Mouse (Mus musculus) liver, embryonic 15.5 days (tissue): ENCODE data around the gene Sorcs2. TPM values are rescaled to one million over a fixed set of nuclear protein-coding genes. Genes with fewer than 3 reads are reported as not detected.

Experiments used
- ATAC-seq: fragments of 200-750 bp; cut with Nextera tagmentation; 2 replicates; pipeline ENCODE4 v1.8.0; 2017; ENCODE audit warnings: moderate number of reproducible peaks, mild to moderate bottlenecking, moderate library complexity; ENCODE audit not compliant: insufficient read depth
- H3K27ac ChIP-seq: fragments of 300-500 bp; sonication (generic); replicated peaks from 2 replicates; pipeline ENCODE4 v1.5.1; 2015; ENCODE audit warnings: mild to moderate bottlenecking, inconsistent platforms
- H3K27me3 ChIP-seq: fragments of 300-500 bp; sonication (generic); 2 replicates; pipeline ENCODE4 v1.6.1; 2015; ENCODE audit warnings: mild to moderate bottlenecking, inconsistent platforms
- H3K36me3 ChIP-seq: fragments of 300-500 bp; sonication (generic); replicated peaks from 2 replicates; pipeline ENCODE4 v1.6.1; 2015; ENCODE audit warnings: moderate library complexity, mild to moderate bottlenecking, inconsistent platforms
- H3K4me1 ChIP-seq: fragments of 300-500 bp; sonication (generic); replicated peaks from 2 replicates; pipeline ENCODE4 v1.6.1; 2015; ENCODE audit warnings: inconsistent platforms
- H3K4me2 ChIP-seq: fragments of 300-500 bp; sonication (generic); 2 replicates; pipeline ENCODE4 v1.6.1; 2015; ENCODE audit warnings: moderate library complexity, mild to moderate bottlenecking, inconsistent platforms
- H3K4me3 ChIP-seq: fragments of 300-500 bp; sonication (generic); replicated peaks from 2 replicates; pipeline ENCODE4 v1.5.1; 2015; ENCODE audit warnings: mild to moderate bottlenecking, inconsistent platforms
- H3K9ac ChIP-seq: fragments of 300-500 bp; sonication (generic); 2 replicates; pipeline ENCODE4 v1.6.1; 2015; ENCODE audit warnings: moderate library complexity, mild to moderate bottlenecking, inconsistent platforms
- H3K9me3 ChIP-seq: fragments of 300-500 bp; sonication (generic); replicated peaks from 2 replicates; pipeline ENCODE4 v1.6.1; 2016; ENCODE audit warnings: inconsistent platforms
- WGBS: fragments of 180-500 bp; shearing (Covaris S2); methylation state at CpG from one replicate; pipeline ENCODE4 v1.1.7; 2015; ENCODE audit warnings: mixed read lengths; ENCODE audit not compliant: insufficient replicate concordance; 5-methylcytosine and 5-hydroxymethylcytosine counted together
- polyA plus RNA-seq: library from polyadenylated mRNA; unstranded; fragments of >200 nt; fragmentation: Nextera tagmentation; extraction: Ambion mirVana; gene quantifications from 2 replicates; pipeline ENCODE4 v1.2.1, GENCODE M21; 2015

The Sorcs2 gene
- polyA plus RNA-seq, 1 experiment from 2014 or later = 0.55 TPM

GRCm38 (mm10) chr5:36389731-36390590 is 8.0 kb downstream of the Sorcs2 start:
- no peaks in the 10 kb centered on the region for H3K4me1 ChIP-seq
- no peak overlapping the region for H3K9ac ChIP-seq
- H3K36me3 ChIP-seq = no peaks in the 10 kb centered on the region
- no peak overlapping the region for H3K27ac ChIP-seq
- WGBS = 42% methylated on average over 9 of the region's 9 CpGs
- no peaks in the 10 kb centered on the region for H3K27me3 ChIP-seq
- ATAC-seq = no peak
- no peak overlapping the region for H3K4me2 ChIP-seq
- H3K9me3 ChIP-seq = no peaks in the 10 kb centered on the region
- H3K4me3 ChIP-seq = no peak overlapping the region

- H3K4me2 ChIP-seq = no peak overlapping the region
- WGBS = 27% methylated on average over 5 of the region's 5 CpGs
- H3K27ac ChIP-seq = no peak overlapping the region
- no peak for ATAC-seq
- no peaks in the 10 kb centered on the region for H3K4me1 ChIP-seq
- no peaks in the 10 kb centered on the region for H3K36me3 ChIP-seq
- no peaks in the 10 kb centered on the region for H3K27me3 ChIP-seq
- H3K4me3 ChIP-seq = no peak overlapping the region
- no peak overlapping the region for H3K9ac ChIP-seq
- H3K9me3 ChIP-seq = no peaks in the 10 kb centered on the region
These were observed 12.9 kb downstream of the Sorcs2 start for GRCm38 (mm10) chr5:36385062-36385461.

- no peaks in the 10 kb centered on the region for H3K4me1 ChIP-seq
- no peak overlapping the region for H3K9ac ChIP-seq
- H3K27me3 ChIP-seq = no peaks in the 10 kb centered on the region
- no peak for ATAC-seq
- H3K4me3 ChIP-seq = no peak overlapping the region
- 54% methylated on average over 4 of the region's 4 CpGs for WGBS
- H3K4me2 ChIP-seq = no peak overlapping the region
- H3K27ac ChIP-seq = no peak overlapping the region
- H3K9me3 ChIP-seq = no peaks in the 10 kb centered on the region
- H3K36me3 ChIP-seq = no peaks in the 10 kb centered on the region
These were observed 14.5 kb downstream of the Sorcs2 start for GRCm38 (mm10) chr5:36383431-36383830.

- ATAC-seq = no peak
- WGBS = 59% methylated on average over 4 of the region's 4 CpGs
- Histone ChIP-seq H3K4me2 (no peak overlapping the region), H3K36me3 (no peaks in the 10 kb centered on the region), H3K9ac (no peak overlapping the region), H3K9me3 (no peaks in the 10 kb centered on the region), H3K4me1 (no peaks in the 10 kb centered on the region), H3K27me3 (no peaks in the 10 kb centered on the region), H3K4me3 (no peak overlapping the region), H3K27ac (no peak overlapping the region)
These were observed 15.2 kb downstream of the Sorcs2 start for GRCm38 (mm10) chr5:36382721-36383120.

GRCm38 (mm10) chr5:36382134-36382693 is 15.7 kb downstream of the Sorcs2 start:
- Histone ChIP-seq H3K9ac (no peak overlapping the region), H3K27ac (no peak overlapping the region), H3K4me2 (no peak overlapping the region), H3K4me1 (no peaks in the 10 kb centered on the region), H3K4me3 (no peak overlapping the region), H3K9me3 (no peaks in the 10 kb centered on the region), H3K36me3 (no peaks in the 10 kb centered on the region), H3K27me3 (no peaks in the 10 kb centered on the region)
- no peak for ATAC-seq
- 57% methylated on average over 8 of the region's 8 CpGs for WGBS

GRCm38 (mm10) chr5:36379938-36380511 is 17.9 kb downstream of the Sorcs2 start:
- Histone ChIP-seq H3K4me2 (no peak overlapping the region), H3K4me3 (no peak overlapping the region), H3K9me3 (no peaks in the 10 kb centered on the region), H3K9ac (no peak overlapping the region), H3K27me3 (no peaks in the 10 kb centered on the region), H3K27ac (no peak overlapping the region), H3K36me3 (no peaks in the 10 kb centered on the region), H3K4me1 (no peaks in the 10 kb centered on the region)
- no peak for ATAC-seq
- WGBS = 52% methylated on average over 6 of the region's 6 CpGs

- no peak for ATAC-seq
- Histone ChIP-seq H3K36me3 (no peaks in the 10 kb centered on the region), H3K27me3 (no peaks in the 10 kb centered on the region), H3K4me1 (0 out of 2 replicates have a peak, but pooled peaks cover 3% of the 10 kb centered on the region), H3K9me3 (no peaks in the 10 kb centered on the region), H3K4me2 (no peak overlapping the region), H3K4me3 (no peak overlapping the region), H3K9ac (no peak overlapping the region), H3K27ac (no peak overlapping the region)
- WGBS = 59% methylated on average over 2 of the region's 2 CpGs
These were observed 19.6 kb downstream of the Sorcs2 start for GRCm38 (mm10) chr5:36378370-36378738.

GRCm38 (mm10) chr5:36377456-36378369 is 20.2 kb downstream of the Sorcs2 start:
- WGBS = 48% methylated on average over 8 of the region's 8 CpGs
- Histone ChIP-seq H3K4me1 (0 out of 2 replicates have a peak, but pooled peaks cover 3% of the 10 kb centered on the region), H3K27ac (no peak overlapping the region), H3K4me3 (no peak overlapping the region), H3K9ac (no peak overlapping the region), H3K4me2 (no peak overlapping the region), H3K9me3 (no peaks in the 10 kb centered on the region), H3K27me3 (no peaks in the 10 kb centered on the region), H3K36me3 (no peaks in the 10 kb centered on the region)
- no peak for ATAC-seq

- H3K27ac ChIP-seq = no peak overlapping the region
- no peak overlapping the region for H3K9ac ChIP-seq
- no peak overlapping the region for H3K4me3 ChIP-seq
- WGBS = 26% methylated on average over 8 of the region's 8 CpGs
- H3K4me1 ChIP-seq = 0 out of 2 replicates have a peak, but pooled peaks cover 3% of the 10 kb centered on the region
- H3K4me2 ChIP-seq = no peak overlapping the region
- H3K9me3 ChIP-seq = no peaks in the 10 kb centered on the region
- H3K36me3 ChIP-seq = no peaks in the 10 kb centered on the region
- no peak for ATAC-seq
- no peaks in the 10 kb centered on the region for H3K27me3 ChIP-seq
These were observed 22.1 kb downstream of the Sorcs2 start for GRCm38 (mm10) chr5:36375886-36376285.

GRCm38 (mm10) chr5:36374221-36375050 is 23.5 kb downstream of the Sorcs2 start:
- Histone ChIP-seq H3K4me3 (no peak overlapping the region), H3K9me3 (no peaks in the 10 kb centered on the region), H3K27ac (no peak overlapping the region), H3K9ac (no peak overlapping the region), H3K36me3 (no peaks in the 10 kb centered on the region), H3K27me3 (no peaks in the 10 kb centered on the region), H3K4me2 (no peak overlapping the region), H3K4me1 (0 out of 2 replicates have a peak, but pooled peaks cover 6% of the 10 kb centered on the region)
- ATAC-seq = no peak
- 49% methylated on average over 19 of the region's 19 CpGs for WGBS
